Mouse (Mus musculus): ENCODE measurements around the gene Iqgap2.
A peak's percentile ranks its signal among the peaks of the same experiment; 100 is the strongest.

The Iqgap2 gene

GRCm38 (mm10) chr13:95891491-95891925, at the start of gene Iqgap2:
Gene Iqgap2 (minus strand): TSS chr13:95891922.
- DNase-seq (ENCODE audit: low spot score): no peak

- DNase-seq (ENCODE audit: low spot score): no peak
Measured at GRCm38 (mm10) chr13:95940811-95941210, 49.1 kb upstream of the Iqgap2 start.

GRCm38 (mm10) chr13:95924201-95924621, 32.5 kb upstream of the Iqgap2 start:
- DNase-seq (ENCODE audit: low spot score): no peak

DNA sequence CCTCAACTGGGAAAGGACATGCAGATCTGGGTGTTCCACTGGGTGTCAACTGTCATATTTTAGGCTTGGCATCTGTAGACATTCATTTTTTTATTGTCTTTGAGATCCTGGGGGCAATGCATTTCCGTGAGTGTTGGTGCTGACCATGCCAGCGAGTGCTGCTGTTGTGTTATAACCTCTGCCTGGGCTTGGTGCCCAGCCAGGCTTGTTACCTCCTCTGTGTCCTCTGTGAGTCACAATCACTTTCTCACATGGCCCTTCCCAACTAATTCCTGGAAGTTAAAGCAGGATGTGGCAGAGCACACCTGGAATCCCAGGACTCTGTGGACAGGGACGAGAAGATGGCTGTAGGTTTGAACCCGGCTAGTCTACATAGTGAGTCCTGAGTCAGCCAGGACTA, 30.9 kb upstream of the Iqgap2 start:
- DNase-seq (ENCODE audit: low spot score): no peak

DNA sequence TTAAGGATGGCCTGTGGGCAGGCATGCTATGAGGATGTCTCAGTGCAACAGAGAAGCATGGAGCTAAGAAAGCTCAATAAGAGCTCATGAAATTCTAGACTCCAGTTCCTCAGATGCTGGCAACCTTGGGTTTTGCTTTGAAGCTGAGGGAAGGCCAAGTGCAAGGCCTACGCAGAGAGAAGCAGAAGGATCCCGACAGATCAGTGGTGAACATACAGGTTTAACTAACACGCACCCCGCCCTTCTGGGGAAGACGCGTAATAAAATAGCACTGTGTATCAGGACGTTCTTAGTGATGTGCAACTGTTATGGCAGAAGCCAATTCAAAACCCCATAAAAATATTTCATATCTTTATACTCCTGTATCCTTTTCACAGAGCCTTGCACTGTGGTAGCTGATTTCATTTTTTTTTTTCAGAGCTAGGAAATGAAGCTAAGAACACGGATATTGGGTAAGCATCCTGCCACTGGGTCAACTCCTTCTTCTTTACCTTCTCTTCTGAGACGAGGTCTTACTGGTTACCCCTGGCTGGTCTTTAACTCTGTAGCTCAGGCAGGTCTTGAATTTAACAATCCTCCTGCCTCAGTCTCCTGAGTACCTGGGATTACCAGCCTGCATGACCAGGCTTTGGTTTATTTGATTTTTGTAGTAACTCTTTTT, 27.0 kb upstream of the Iqgap2 start:
- DNase-seq (ENCODE audit: low spot score): no peak

DNA sequence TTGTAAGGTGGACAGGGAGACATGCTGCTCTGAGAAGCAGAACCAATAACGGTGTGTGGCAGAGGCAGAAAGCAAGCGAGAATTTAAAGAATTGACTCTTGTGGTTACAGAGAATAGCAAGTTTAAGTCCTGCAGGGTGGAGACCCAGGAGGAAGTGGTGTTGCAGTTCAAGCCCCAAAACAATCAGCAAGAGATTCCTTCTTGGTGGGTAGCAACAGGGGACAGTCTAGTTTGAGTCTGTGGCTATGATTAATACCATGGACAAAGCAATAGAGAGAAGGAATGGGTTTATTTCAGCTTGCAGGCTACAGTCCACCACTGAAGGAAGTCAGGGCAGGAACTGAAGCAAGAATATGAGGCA, 21.3 kb upstream of the Iqgap2 start:
- no peak for DNase-seq (ENCODE audit: low spot score)

DNA sequence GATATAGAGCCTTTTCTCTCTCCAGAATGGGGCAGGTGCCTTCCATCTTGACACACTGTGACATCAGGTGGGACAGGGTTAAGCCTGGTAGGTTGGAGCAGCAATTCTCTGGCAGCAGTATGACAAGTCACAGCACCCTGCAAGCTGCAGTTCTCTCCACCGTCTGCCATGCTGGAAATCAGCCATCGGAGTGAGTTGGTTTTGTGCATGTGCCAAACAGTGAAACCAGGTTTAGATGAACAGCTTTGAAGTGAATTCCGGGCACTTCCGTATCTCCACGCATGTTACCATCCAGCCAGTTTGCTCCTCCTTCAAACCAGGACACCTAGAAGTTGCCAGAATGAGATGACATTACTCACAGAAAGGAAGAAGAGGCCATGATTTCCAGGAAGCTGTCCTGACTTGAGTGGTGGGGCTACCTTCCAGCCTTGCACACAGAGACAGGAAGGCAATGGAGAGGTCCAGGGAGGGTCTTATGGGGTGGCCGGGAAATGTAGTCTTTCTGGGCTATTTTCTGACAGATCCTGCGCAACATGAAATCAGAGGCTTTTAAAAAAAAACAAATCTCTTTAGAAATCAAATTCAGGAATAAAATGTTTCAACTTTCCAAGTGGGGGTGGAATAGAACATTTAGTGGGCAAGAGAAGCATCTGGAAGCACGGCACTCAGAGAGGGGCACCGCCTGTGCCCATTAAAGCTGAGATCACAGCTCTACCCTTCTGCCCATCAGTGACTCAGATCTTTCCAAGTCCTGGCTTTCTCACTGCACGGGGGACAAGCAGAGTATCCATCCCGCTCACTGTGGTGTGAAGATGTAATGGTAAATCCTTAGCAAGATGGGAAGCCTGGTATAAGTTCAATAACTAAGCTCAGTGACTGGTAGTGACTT, 20.7 kb upstream of the Iqgap2 start:
- no peak for DNase-seq (ENCODE audit: low spot score)

DNA sequence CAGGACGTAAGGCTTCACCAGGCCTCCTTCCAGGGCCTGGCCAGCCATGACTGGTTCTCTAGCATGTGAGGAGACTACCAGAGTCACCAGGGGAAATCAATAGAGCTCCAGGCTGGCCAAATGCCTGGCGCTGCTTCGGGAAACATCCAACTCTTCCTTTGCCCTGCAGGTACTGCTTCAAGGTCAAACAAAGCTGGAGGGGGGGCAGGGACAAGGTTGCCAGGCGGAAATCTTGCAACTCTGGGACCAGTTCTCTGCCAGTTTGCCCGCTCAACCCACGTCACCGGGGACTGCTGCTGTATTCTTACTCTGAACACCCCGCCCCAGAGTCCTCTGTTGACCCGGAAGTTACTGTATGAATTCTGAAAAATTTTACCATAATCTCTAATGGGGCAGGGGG, 18.5 kb upstream of the Iqgap2 start:
- no peak for DNase-seq (ENCODE audit: low spot score)

GRCm38 (mm10) chr13:95909244-95909643, 17.5 kb upstream of the Iqgap2 start:
- no peak for DNase-seq (ENCODE audit: low spot score)

DNA sequence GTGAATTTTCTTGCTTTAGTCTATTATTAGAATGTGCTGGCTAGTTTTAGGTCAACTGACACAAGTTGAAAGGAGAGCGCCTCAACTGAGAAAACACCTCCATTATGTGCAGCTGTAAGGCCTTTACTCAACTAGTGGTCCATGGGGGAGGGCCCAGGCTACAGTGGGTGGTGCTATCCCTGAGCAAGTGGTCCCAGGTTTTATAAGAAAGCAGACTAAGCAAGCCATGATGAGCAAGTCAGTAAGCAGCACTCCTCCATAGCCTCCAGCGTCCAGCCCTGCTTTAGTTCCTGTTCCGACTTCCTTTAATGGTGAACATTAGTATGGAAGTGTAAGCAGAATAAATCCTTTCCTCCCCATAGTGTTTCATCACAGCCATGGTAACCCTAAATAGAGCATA, 11.0 kb upstream of the Iqgap2 start:
- no peak for DNase-seq (ENCODE audit: low spot score)

DNA sequence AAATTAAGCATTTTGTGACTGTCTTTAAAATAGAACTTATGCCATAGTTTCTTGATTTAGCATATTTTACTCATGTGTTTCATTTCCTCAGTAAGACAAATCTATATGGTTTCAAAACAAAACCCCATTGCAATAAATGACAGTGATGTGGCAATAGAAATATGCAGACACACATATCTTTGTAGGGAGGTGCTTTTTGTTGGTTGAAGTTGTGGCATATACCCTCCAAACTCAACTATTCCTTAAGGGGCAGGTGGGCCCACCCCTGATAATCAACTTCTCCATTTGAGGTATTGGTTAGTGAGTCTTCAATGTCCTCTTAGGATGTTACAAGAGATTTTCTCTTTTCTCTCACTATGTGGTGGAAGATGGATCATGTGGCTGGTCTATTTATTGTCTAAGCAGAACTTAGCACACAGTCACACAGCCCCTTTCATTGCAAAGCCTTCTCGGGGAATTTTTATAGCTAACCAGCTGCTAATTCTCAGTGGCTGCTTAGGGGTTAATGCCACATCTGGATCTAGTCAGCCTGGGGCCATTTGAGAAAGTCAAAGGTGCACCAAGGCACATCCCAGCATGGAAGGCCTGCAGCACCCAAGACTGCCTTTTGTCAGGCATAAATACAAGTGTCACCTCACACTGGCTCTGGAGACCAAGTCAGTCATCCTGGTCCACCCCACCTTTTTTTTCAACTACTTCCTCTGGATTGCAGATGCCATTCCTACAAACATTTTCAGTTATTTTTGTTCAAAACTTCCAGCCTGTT, 8.3 kb upstream of the Iqgap2 start:
- no peak for DNase-seq (ENCODE audit: low spot score)

DNA sequence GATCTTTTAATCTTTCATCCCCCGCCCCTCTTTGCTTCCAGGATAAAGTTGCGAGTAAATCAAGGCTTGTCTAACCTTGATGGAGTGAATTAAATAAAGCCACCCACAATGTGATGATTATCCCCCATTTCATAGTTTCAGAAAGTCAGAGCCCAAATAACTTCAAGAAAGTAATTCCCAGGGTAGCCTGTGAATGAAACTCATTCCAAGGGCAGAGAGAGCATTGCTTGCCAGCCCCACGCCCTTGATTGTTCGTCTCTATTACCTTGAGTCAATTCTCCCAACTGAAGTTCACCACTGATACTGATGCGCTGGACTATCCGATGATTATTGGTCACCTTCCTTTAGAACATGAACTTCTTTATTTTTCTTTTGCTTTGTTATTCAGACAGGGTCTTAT, 4.8 kb upstream of the Iqgap2 start:
- no peak for DNase-seq (ENCODE audit: low spot score)

GRCm38 (mm10) chr13:95893166-95893565, 1.4 kb upstream of the Iqgap2 start:
- no peak for DNase-seq (ENCODE audit: low spot score)

DNA sequence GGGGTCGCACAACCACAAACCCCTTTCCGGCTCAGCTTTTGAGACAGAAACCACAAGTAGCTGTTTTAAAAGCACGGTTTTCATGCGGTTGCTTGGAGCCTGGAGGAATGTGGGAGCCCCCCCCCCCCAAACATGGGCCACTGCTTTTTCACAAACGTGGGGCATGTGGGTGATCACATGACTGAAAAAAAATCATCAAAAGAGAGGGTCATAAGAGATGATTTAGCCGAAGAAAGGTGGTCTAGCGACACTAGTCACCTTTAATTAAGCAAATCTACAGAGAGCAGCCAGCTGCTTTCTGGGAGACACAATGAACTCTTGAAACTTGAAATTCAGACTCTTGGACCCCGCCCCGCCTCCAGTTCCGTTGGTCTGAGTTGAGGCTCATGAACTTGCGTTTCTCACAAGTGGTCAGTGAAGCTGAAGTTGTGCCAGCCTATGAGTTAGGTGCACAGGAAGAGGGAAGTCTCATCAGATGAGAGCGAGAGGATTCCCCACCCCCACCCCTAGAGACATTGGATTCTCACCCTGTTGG, 956 bp upstream of the Iqgap2 start:
- no peak for DNase-seq (ENCODE audit: low spot score)

- DNase-seq (ENCODE audit: low spot score): peak; percentile 75
Measured at GRCm38 (mm10) chr13:95891926-95892610, 346 bp upstream of the Iqgap2 start.

- DNase-seq (ENCODE audit: low spot score): peak; percentile 35
Measured at GRCm38 (mm10) chr13:95890851-95891471, 761 bp downstream of the Iqgap2 start.

DNA sequence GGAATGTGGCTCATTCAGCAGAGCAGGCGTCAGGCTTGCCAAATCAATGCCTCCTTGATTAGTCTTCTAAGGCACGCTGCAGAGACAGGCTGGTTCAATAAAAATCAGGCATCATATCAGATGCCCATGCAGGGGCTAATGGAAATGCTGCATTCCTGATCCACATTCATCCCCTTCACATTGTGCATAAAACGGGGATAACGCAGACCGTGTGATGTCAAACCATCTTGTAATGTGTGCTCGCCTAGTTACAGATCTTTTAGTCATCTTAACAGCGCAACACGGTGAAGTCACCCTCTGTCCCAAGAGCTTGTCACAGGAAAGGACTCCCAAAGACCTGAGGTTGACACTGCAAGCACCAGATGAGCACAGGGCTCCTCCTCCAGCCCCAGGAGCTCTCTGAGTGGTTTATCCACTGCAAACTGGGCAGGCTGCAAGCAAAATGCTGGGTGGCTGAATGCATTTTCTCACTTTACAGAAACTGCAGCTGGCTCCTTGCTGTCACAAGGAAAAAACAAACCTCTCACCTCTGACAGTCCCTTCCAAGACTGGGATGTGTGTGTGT, 1.7 kb downstream of the Iqgap2 start:
- no peak for DNase-seq (ENCODE audit: low spot score)

GRCm38 (mm10) chr13:95889366-95889765, 2.4 kb downstream of the Iqgap2 start:
- no peak for DNase-seq (ENCODE audit: low spot score)

DNA sequence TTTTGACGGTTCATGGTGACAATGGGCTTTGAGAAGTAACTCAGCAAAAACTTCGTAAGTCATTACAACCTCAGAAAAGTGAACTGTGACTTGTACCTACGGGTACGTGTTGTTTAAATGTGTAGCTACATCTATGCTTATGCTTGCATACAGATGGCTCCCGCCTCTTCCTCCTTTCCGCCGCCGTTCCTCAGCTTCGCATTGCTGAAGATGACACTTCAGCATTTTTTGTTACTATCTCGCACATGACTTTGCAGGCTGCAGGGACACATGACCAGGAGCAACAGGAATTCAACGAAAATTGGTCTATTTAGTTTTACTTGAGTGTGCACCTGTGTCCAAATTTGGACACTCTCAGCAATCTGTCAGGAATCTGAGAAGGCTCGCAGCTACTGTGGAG, 3.1 kb downstream of the Iqgap2 start:
- DNase-seq (ENCODE audit: low spot score): no peak

- DNase-seq (ENCODE audit: low spot score): no peak
Measured at GRCm38 (mm10) chr13:95888170-95888569, 3.6 kb downstream of the Iqgap2 start.

GRCm38 (mm10) chr13:95887375-95887774, 4.3 kb downstream of the Iqgap2 start:
- no peak for DNase-seq (ENCODE audit: low spot score)

Measured in spleen, adult 12 weeks (tissue).